Mouse (Mus musculus) liver, embryonic 14.5 days (tissue): ENCODE data around the gene Wfdc16. TPM values are rescaled to one million over a fixed set of nuclear protein-coding genes. Genes with fewer than 3 reads are reported as not detected.
A peak's percentile ranks its signal among the peaks of the same experiment; 100 is the strongest.

ENCODE experiments used
- ATAC-seq: fragments of 200-750 bp; cut with Nextera tagmentation; 2 replicates; pipeline ENCODE4 v1.8.0; 2017; ENCODE audit warnings: moderate number of reproducible peaks, mild to moderate bottlenecking, moderate library complexity; ENCODE audit not compliant: insufficient read depth
- DNase-seq, 3 experiments: peaks; one replicate each; pipeline ENCODE4 v3.0.0-alpha.2; 2012 to 2013; ENCODE audit warnings: low read depth in 3 of 3, low spot score in 3 of 3
- H3K27ac ChIP-seq: fragments of 300-500 bp; sonication (generic); 2 replicates; pipeline ENCODE4 v1.5.1; 2014; ENCODE audit warnings: moderate library complexity, mild to moderate bottlenecking, control low read depth, inconsistent platforms
- H3K27me3 ChIP-seq: fragments of 300-500 bp; sonication (generic); 2 replicates; pipeline ENCODE4 v1.6.1; 2014; ENCODE audit warnings: mild to moderate bottlenecking, low read length, moderate library complexity; ENCODE audit not compliant: control insufficient read depth, insufficient read depth
- H3K36me3 ChIP-seq: fragments of 300-500 bp; sonication (generic); replicated peaks from 2 replicates; pipeline ENCODE4 v1.6.1; 2014; ENCODE audit warnings: low read depth; ENCODE audit not compliant: control insufficient read depth, insufficient read depth
- H3K4me1 ChIP-seq, 2 experiments: fragments of 200-500 bp in 1 of 2; fragments of 300-500 bp in 1 of 2; sonication (generic) in 1 of 2; replicated peaks; 2 replicates each; pipeline ENCODE4 v1.6.1; 2012 to 2014; ENCODE audit warnings: antibody characterized with exemption in 1 of 2, inconsistent platforms in 1 of 2, low read length in 1 of 2; ENCODE audit not compliant: control insufficient read depth in 2 of 2, insufficient read depth in 2 of 2
- H3K4me2 ChIP-seq: fragments of 300-500 bp; sonication (generic); 2 replicates; pipeline ENCODE4 v1.6.1; 2014; ENCODE audit warnings: low read depth, mild to moderate bottlenecking, control low read depth, moderate library complexity
- H3K4me3 ChIP-seq, 2 experiments: fragments of 200-500 bp in 1 of 2; fragments of 300-500 bp in 1 of 2; sonication (generic) in 1 of 2; 2 replicates each; pipeline ENCODE4 v1.5.1; 2012 to 2014; ENCODE audit warnings: low read depth in 2 of 2, low read length in 2 of 2, mild to moderate bottlenecking in 2 of 2, control low read depth in 1 of 2, inconsistent platforms in 1 of 2, moderate library complexity in 1 of 2; ENCODE audit not compliant: insufficient read depth in 1 of 2
- H3K9ac ChIP-seq: fragments of 300-500 bp; sonication (generic); replicated peaks from 2 replicates; pipeline ENCODE4 v1.6.1; 2014; ENCODE audit warnings: mild to moderate bottlenecking, control low read depth, moderate library complexity
- H3K9me3 ChIP-seq: fragments of 300-500 bp; sonication (generic); 2 replicates; pipeline ENCODE4 v1.6.1; 2016; ENCODE audit warnings: low read length, mixed read lengths; ENCODE audit not compliant: control insufficient read depth
- CTCF ChIP-seq: IDR thresholded peaks from 2 replicates; pipeline ENCODE4 v1.5.1; 2016; ENCODE audit warnings: antibody characterized with exemption, low read depth, control low read depth
- EP300 ChIP-seq: IDR thresholded peaks from 2 replicates; pipeline ENCODE4 v1.6.1; 2016; ENCODE audit warnings: antibody characterized with exemption, low read depth
- WGBS: fragments of 180-500 bp; shearing (Covaris S2); extraction: QIAGEN DNeasy Blood & Tissue Kit; methylation state at CpG from one replicate; pipeline ENCODE4 v1.1.7; 2014; ENCODE audit not compliant: insufficient replicate concordance; 5-methylcytosine and 5-hydroxymethylcytosine counted together
- polyA plus RNA-seq, 2 experiments: library from polyadenylated mRNA; depleted of rRNA in 1 of 2; stranded (reverse) in 1 of 2; unstranded in 1 of 2; fragments of >200 nt; fragmentation: Nextera tagmentation in 1 of 2; extraction: Ambion mirVana in 1 of 2; gene quantifications; 2 replicates each; pipeline versions ENCODE4 v1.2.1 to v1.2.3; 2012 to 2014

Gene Wfdc16
- polyA plus RNA-seq, 2 experiments, result not detected

DNA sequence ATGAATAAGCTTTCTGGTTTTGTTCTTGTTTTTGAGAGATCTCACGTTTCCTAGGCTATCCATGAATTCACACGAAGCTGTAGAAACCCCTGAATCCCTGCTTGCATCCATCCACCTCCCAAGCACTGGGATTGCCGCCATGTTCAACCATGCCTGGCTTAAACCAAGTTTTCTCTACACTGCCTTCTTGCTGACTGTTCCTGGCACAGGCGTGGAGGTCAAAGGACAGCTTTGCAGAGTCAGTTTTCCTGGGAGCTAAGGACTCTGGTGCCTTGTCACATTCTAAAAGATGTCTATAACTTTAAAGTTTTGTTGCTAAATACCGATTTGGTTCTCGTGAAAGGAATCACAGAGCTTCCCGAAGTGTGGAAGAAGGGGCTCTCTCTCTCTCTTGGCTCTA lies 26.3 kb upstream of the Wfdc16 start:
- Histone ChIP-seq H3K36me3 (no peaks in the 10 kb centered on the region), H3K27me3 (no peaks in the 10 kb centered on the region), H3K4me1 (no peaks in the 10 kb centered on the region), H3K4me2 (no peak overlapping the region), H3K9me3 (no peaks in the 10 kb centered on the region), H3K27ac (no peak overlapping the region), H3K4me3 (no peak overlapping the region), H3K9ac (no peak overlapping the region)
- DNase-seq, result no peak
- WGBS, result 56% methylated on average over 7 of the region's 7 CpGs
- ATAC-seq, result no peak
- TF ChIP-seq EP300 (no peak), CTCF (no peak)

GRCm38 (mm10) chr2:164656483-164656882 lies 17.9 kb upstream of the Wfdc16 start, which contains the start of gene Wfdc9:
Gene Wfdc9 (minus strand): TSS chr2:164656583.
- Histone ChIP-seq H3K4me2 (no peak within 1 kb of the TSS), H3K27me3 (no peaks in the 10 kb centered on the region)

DNA sequence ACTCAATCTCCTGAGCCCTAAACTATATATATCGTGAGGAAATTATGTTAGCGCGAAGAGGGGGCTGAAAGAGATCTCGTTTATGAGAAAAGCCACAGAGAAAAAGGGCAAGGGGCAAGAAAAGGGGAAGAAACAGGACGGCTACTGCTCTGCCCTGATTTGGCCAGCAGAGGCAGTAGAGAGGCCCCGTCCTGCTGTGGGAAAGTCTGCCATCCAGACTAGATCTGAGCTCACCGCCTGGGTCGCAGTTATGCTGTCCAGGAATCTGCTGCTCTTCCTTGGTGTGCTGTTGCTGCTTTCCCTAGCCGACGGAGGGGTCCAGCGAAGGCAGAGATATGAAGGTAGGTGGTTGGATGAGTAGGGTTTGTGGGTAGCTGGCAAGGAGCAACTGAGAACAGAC lies 17.3 kb upstream of the Wfdc16 start, which contains the start of gene Wfdc10:
Wfdc10 (plus strand) TSS at position 189 of the 400 bp plus-strand sequence.
- ATAC-seq (no peak), DNase-seq (no peak)
- Histone ChIP-seq H3K4me1 (no peaks in the 10 kb centered on the region), H3K4me3 (no peak within 1 kb of the TSS), H3K9ac (no peak within 1 kb of the TSS), H3K9me3 (no peaks in the 10 kb centered on the region), H3K4me2 (no peak within 1 kb of the TSS), H3K27me3 (no peaks in the 10 kb centered on the region), H3K27ac (no peak within 1 kb of the TSS), H3K36me3 (no peaks in the 10 kb centered on the region)
- TF ChIP-seq EP300 (no peak), CTCF (peak; percentile 89)
- WGBS, result 8% methylated on average over 11 of the region's 11 CpGs

More at GRCm38 (mm10) chr2:164656483-164656882, 17.9 kb upstream of the Wfdc16 start, which contains the start of gene Wfdc9:
- no peak for TF ChIP-seq EP300
- TF ChIP-seq CTCF, result no peak
- WGBS, result 61% methylated on average over 9 of the region's 9 CpGs
- no peak for ATAC-seq
- no peaks in the 10 kb centered on the region for H3K4me1 ChIP-seq
- H3K9me3 ChIP-seq, result no peaks in the 10 kb centered on the region
- no peak within 1 kb of the TSS for H3K27ac ChIP-seq
- H3K4me3 ChIP-seq, result no peak within 1 kb of the TSS
- no peak within 1 kb of the TSS for H3K9ac ChIP-seq
- no peak for DNase-seq
- no peaks in the 10 kb centered on the region for H3K36me3 ChIP-seq

DNA sequence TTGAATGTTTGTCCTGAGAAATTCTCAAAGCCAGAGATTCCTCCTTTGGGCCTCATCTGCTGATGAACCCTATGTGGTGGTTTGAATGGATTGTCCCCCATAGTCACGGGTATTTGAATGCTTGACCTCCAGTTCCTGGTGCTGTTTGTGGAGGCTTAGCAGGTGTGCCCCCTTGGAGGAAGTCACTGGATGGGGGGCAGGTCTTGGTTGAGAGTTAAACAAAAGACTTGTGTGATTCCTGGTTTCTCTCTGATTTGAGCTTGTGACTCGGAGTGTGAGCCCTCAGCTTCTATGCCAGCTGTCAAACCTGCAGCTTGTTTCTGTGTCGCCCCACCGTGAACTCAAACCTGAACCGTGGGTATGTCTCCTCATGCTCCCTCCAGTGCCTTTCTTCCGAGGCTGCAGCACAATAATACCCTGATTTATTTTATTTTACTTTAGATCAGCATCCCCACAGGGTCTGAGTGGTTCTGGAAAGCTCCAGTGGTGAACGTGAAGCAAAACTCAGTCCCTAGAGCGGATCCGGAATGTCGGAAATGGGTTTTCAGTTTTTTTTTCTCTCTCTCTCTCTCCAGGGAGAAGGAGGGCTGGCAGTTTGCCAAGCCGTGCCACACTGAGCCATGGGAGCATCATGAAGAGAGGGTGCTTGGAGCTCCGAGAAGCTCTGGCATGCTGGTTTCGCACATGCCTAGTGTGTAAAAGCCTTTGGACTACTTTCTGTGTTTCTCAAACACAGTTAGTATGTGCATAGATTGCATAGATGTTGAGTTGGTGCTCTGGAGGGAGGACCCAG lies 3.5 kb upstream of the Wfdc16 start:
- H3K4me1 ChIP-seq, result no peaks in the 10 kb centered on the region
- H3K27me3 ChIP-seq, result no peaks in the 10 kb centered on the region
- H3K9me3 ChIP-seq, result no peaks in the 10 kb centered on the region
- ATAC-seq (no peak), DNase-seq (no peak)
- H3K36me3 ChIP-seq, result no peaks in the 10 kb centered on the region
- TF ChIP-seq EP300 (no peak), CTCF (no peak)
- H3K4me2 ChIP-seq, result no peak overlapping the region
- H3K27ac ChIP-seq, result no peak overlapping the region
- no peak overlapping the region for H3K4me3 ChIP-seq
- H3K9ac ChIP-seq, result no peak overlapping the region
- 69% methylated on average over 13 of the region's 13 CpGs for WGBS

GRCm38 (mm10) chr2:164641129-164641528 lies 2.5 kb upstream of the Wfdc16 start:
- ATAC-seq, result no peak
- Histone ChIP-seq H3K4me2 (no peak overlapping the region), H3K27me3 (no peaks in the 10 kb centered on the region), H3K4me1 (no peaks in the 10 kb centered on the region), H3K9ac (no peak overlapping the region), H3K4me3 (no peak overlapping the region), H3K9me3 (no peaks in the 10 kb centered on the region), H3K27ac (no peak overlapping the region), H3K36me3 (no peaks in the 10 kb centered on the region)
- DNase-seq, result no peak
- no peak for TF ChIP-seq EP300
- no peak for TF ChIP-seq CTCF
- WGBS, result 29% methylated on average over 7 of the region's 7 CpGs
